Mouse (Mus musculus) midbrain, embryonic 11.5 days (tissue): ENCODE measurements at regions not wholly inside any gene's neighbourhood (a gene's known extent, or its start where the extent isn't known, plus 50 kb on each side); places are given as distances from the start of the nearest gene placed in this dataset.

Experiments used
- ATAC-seq: fragments of 200-750 bp; cut with Nextera tagmentation; 2 replicates; pipeline ENCODE4 v1.8.0; 2017; ENCODE audit warnings: moderate TSS enrichment, moderate library complexity; ENCODE audit not compliant: low FRiP score
- DNase-seq: peaks from one replicate; pipeline ENCODE4 v3.0.0; 2015; ENCODE audit warnings: low spot score; ENCODE audit errors: missing footprints
- H3K27ac ChIP-seq: fragments of 300-500 bp; sonication (generic); 2 replicates; pipeline ENCODE4 v1.5.1; 2014; ENCODE audit warnings: low read depth, low read length
- H3K27me3 ChIP-seq: fragments of 300-500 bp; sonication (generic); 2 replicates; pipeline ENCODE4 v1.6.1; 2014; ENCODE audit warnings: mild to moderate bottlenecking, low read length, moderate library complexity, mixed read lengths; ENCODE audit not compliant: control insufficient read depth, insufficient read depth
- H3K36me3 ChIP-seq: fragments of 300-500 bp; sonication (generic); 2 replicates; pipeline ENCODE4 v1.6.1; 2014; ENCODE audit warnings: mild to moderate bottlenecking, low read length, moderate library complexity, mixed read lengths; ENCODE audit not compliant: control insufficient read depth, insufficient read depth
- H3K4me1 ChIP-seq: fragments of 300-500 bp; sonication (generic); 2 replicates; pipeline ENCODE4 v1.6.1; 2014; ENCODE audit warnings: low read length; ENCODE audit not compliant: control insufficient read depth, insufficient read depth
- H3K4me2 ChIP-seq: fragments of 300-500 bp; sonication (generic); 2 replicates; pipeline ENCODE4 v1.6.1; 2014; ENCODE audit warnings: mild to moderate bottlenecking, moderate library complexity
- H3K4me3 ChIP-seq: fragments of 300-500 bp; sonication (generic); 2 replicates; pipeline ENCODE4 v1.5.1; 2014; ENCODE audit warnings: low read depth, low read length
- H3K9ac ChIP-seq: fragments of 300-500 bp; sonication (generic); 2 replicates; pipeline ENCODE4 v1.6.1; 2014; ENCODE audit warnings: low read length
- H3K9me3 ChIP-seq: fragments of 300-500 bp; sonication (generic); 2 replicates; pipeline ENCODE4 v1.6.1; 2016; ENCODE audit warnings: low read length; ENCODE audit not compliant: control insufficient read depth
- WGBS: fragments of 180-500 bp; shearing (Covaris S2); extraction: QIAGEN DNeasy Blood & Tissue Kit; methylation state at CpG from one replicate; pipeline ENCODE4 v1.1.7; 2014; 5-methylcytosine and 5-hydroxymethylcytosine counted together

GRCm38 (mm10) chr5:51829020-51829419 lies 261.5 kb upstream of the Ppargc1a start:
- ATAC-seq (no peak), DNase-seq (no peak)
- no peaks in the 10 kb centered on the region for H3K36me3 ChIP-seq
- no peak overlapping the region for H3K27ac ChIP-seq
- H3K9me3 ChIP-seq = no peaks in the 10 kb centered on the region
- H3K4me1 ChIP-seq = no peaks in the 10 kb centered on the region
- H3K4me2 ChIP-seq = no peak overlapping the region
- H3K4me3 ChIP-seq = no peak overlapping the region
- WGBS = 79% methylated on average over 5 of the region's 5 CpGs
- no peaks in the 10 kb centered on the region for H3K27me3 ChIP-seq
- H3K9ac ChIP-seq = no peak overlapping the region

- no peak overlapping the region for H3K9ac ChIP-seq
- H3K27me3 ChIP-seq = no peaks in the 10 kb centered on the region
- H3K9me3 ChIP-seq = no peaks in the 10 kb centered on the region
- ATAC-seq (no peak), DNase-seq (no peak)
- H3K4me2 ChIP-seq = no peak overlapping the region
- no peak overlapping the region for H3K4me3 ChIP-seq
- no peaks in the 10 kb centered on the region for H3K4me1 ChIP-seq
- H3K36me3 ChIP-seq = no peaks in the 10 kb centered on the region
- 79% methylated on average over 1 of the region's 1 CpGs for WGBS
- no peak overlapping the region for H3K27ac ChIP-seq
Observed at GRCm38 (mm10) chr5:51826269-51826668, 258.7 kb upstream of the Ppargc1a start.

- Histone ChIP-seq H3K9ac (no peak overlapping the region), H3K36me3 (no peaks in the 10 kb centered on the region), H3K4me1 (no peaks in the 10 kb centered on the region), H3K9me3 (no peaks in the 10 kb centered on the region), H3K27me3 (no peaks in the 10 kb centered on the region), H3K4me2 (no peak overlapping the region), H3K27ac (no peak overlapping the region), H3K4me3 (no peak overlapping the region)
- WGBS = 91% methylated on average over 3 of the region's 3 CpGs
- DNase-seq = no peak
- no peak for ATAC-seq
Observed at GRCm38 (mm10) chr5:51825584-51826088, 258.1 kb upstream of the Ppargc1a start.

GRCm38 (mm10) chr5:51824731-51825130 lies 257.2 kb upstream of the Ppargc1a start:
- 87% methylated on average over 4 of the region's 4 CpGs for WGBS
- Histone ChIP-seq H3K27ac (no peak overlapping the region), H3K36me3 (no peaks in the 10 kb centered on the region), H3K4me3 (no peak overlapping the region), H3K4me1 (no peaks in the 10 kb centered on the region), H3K27me3 (no peaks in the 10 kb centered on the region), H3K4me2 (no peak overlapping the region), H3K9ac (no peak overlapping the region), H3K9me3 (no peaks in the 10 kb centered on the region)
- ATAC-seq = no peak
- DNase-seq = no peak

GRCm38 (mm10) chr5:51823657-51824056 lies 256.1 kb upstream of the Ppargc1a start:
- no peak overlapping the region for H3K4me3 ChIP-seq
- H3K36me3 ChIP-seq = no peaks in the 10 kb centered on the region
- ATAC-seq = no peak
- no peaks in the 10 kb centered on the region for H3K4me1 ChIP-seq
- no peak overlapping the region for H3K9ac ChIP-seq
- no peaks in the 10 kb centered on the region for H3K9me3 ChIP-seq
- no peaks in the 10 kb centered on the region for H3K27me3 ChIP-seq
- DNase-seq = no peak
- 69% methylated on average over 2 of the region's 2 CpGs for WGBS
- H3K27ac ChIP-seq = no peak overlapping the region
- H3K4me2 ChIP-seq = no peak overlapping the region

- DNase-seq (no peak), ATAC-seq (no peak)
- H3K4me1 ChIP-seq = no peaks in the 10 kb centered on the region
- no peak overlapping the region for H3K4me3 ChIP-seq
- H3K27ac ChIP-seq = no peak overlapping the region
- 81% methylated on average over 2 of the region's 2 CpGs for WGBS
- H3K4me2 ChIP-seq = no peak overlapping the region
- H3K36me3 ChIP-seq = no peaks in the 10 kb centered on the region
- H3K9me3 ChIP-seq = no peaks in the 10 kb centered on the region
- H3K9ac ChIP-seq = no peak overlapping the region
- H3K27me3 ChIP-seq = no peaks in the 10 kb centered on the region
Observed at GRCm38 (mm10) chr5:51816258-51816657, 248.7 kb upstream of the Ppargc1a start.

- Histone ChIP-seq H3K36me3 (no peaks in the 10 kb centered on the region), H3K4me3 (no peak overlapping the region), H3K4me2 (no peak overlapping the region), H3K27me3 (no peaks in the 10 kb centered on the region), H3K4me1 (no peaks in the 10 kb centered on the region), H3K9me3 (no peaks in the 10 kb centered on the region), H3K9ac (no peak overlapping the region), H3K27ac (no peak overlapping the region)
- no peak for DNase-seq
- no peak for ATAC-seq
- 77% methylated on average over 2 of the region's 2 CpGs for WGBS
Observed at GRCm38 (mm10) chr5:51811728-51812127, 244.2 kb upstream of the Ppargc1a start.

- no peak overlapping the region for H3K4me2 ChIP-seq
- H3K36me3 ChIP-seq = no peaks in the 10 kb centered on the region
- H3K27me3 ChIP-seq = no peaks in the 10 kb centered on the region
- no peak for ATAC-seq
- DNase-seq = no peak
- H3K4me1 ChIP-seq = no peaks in the 10 kb centered on the region
- no peak overlapping the region for H3K4me3 ChIP-seq
- H3K9me3 ChIP-seq = no peaks in the 10 kb centered on the region
- H3K9ac ChIP-seq = no peak overlapping the region
- H3K27ac ChIP-seq = no peak overlapping the region
- 86% methylated on average over 8 of the region's 8 CpGs for WGBS
Observed at GRCm38 (mm10) chr5:51801486-51801885, 234.0 kb upstream of the Ppargc1a start.

GRCm38 (mm10) chr5:51799371-51800035 lies 232.0 kb upstream of the Ppargc1a start:
- Histone ChIP-seq H3K27me3 (no peaks in the 10 kb centered on the region), H3K36me3 (no peaks in the 10 kb centered on the region), H3K9me3 (no peaks in the 10 kb centered on the region), H3K4me1 (no peaks in the 10 kb centered on the region), H3K27ac (no peak overlapping the region), H3K4me2 (no peak overlapping the region), H3K9ac (no peak overlapping the region), H3K4me3 (no peak overlapping the region)
- DNase-seq (no peak), ATAC-seq (no peak)
- WGBS = 92% methylated on average over 6 of the region's 6 CpGs
